Mouse (Mus musculus) CD4-positive naive resting alpha-beta T cell, adult 76 days (primary cell): ENCODE data around the gene Atp6v0a1. TPM values are rescaled to one million over a fixed set of nuclear protein-coding genes. Genes with fewer than 3 reads are reported as not detected.

ENCODE experiments used
- total RNA-seq: library from RNA; stranded (reverse); gene quantifications from one replicate; pipeline ENCODE4 v1.2.4, GENCODE M21; 2023

Atp6v0a1 gene
- 7.9 TPM for total RNA-seq

GRCm38 (mm10) chr11:101009046-101009887, at the start of gene Atp6v0a1:
Gene Atp6v0a1, plus strand, starts transcription at chr11:101009452.

GRCm38 (mm10) chr11:100970557-100970937, 38.7 kb upstream of the Atp6v0a1 start, which contains the start of gene Cavin1:
Gene Cavin1, minus strand, starts transcription at chr11:100970887.

GRCm38 (mm10) chr11:101069391-101070188, 60.3 kb downstream of the Atp6v0a1 start, which contains the start of gene Naglu:
Gene Naglu, plus strand, starts transcription at chr11:101070012.

GRCm38 (mm10) chr11:101078121-101078520, 68.9 kb downstream of the Atp6v0a1 start, which contains the start of gene Hsd17b1:
Gene Hsd17b1, plus strand, starts transcription at chr11:101078411.

GRCm38 (mm10) chr11:101082208-101083082, 73.2 kb downstream of the Atp6v0a1 start, which contains the start of gene Coasy:
Gene Coasy, plus strand, starts transcription at chr11:101082565.

GRCm38 (mm10) chr11:101086756-101087681, 77.8 kb downstream of the Atp6v0a1 start, which contains the start of gene Mlx:
Gene Mlx, plus strand, starts transcription at chr11:101087277.

GRCm38 (mm10) chr11:101095314-101096024, 86.2 kb downstream of the Atp6v0a1 start, which contains the start of gene Psmc3ip:
Gene Psmc3ip, minus strand, starts transcription at chr11:101095436.

Other genes starting within 250 kb of the Atp6v0a1 start
- gene Kcnh4, start 249.5 kb upstream of the Atp6v0a1 start, total RNA-seq = 1.2 TPM
- gene Hcrt, start 246.5 kb upstream of the Atp6v0a1 start, total RNA-seq = not detected
- 5.4 TPM for gene Ghdc, start 238.5 kb upstream of the Atp6v0a1 start, total RNA-seq
- gene Stat5b, start 158.7 kb upstream of the Atp6v0a1 start, total RNA-seq = 172 TPM
- gene Stat5a, start 150.1 kb upstream of the Atp6v0a1 start, total RNA-seq = 194 TPM
- 380 TPM for gene Stat3, start 69.9 kb upstream of the Atp6v0a1 start, total RNA-seq
- 0.15 TPM for gene Cavin1, start 38.6 kb upstream of the Atp6v0a1 start, total RNA-seq
- 10.0 TPM for gene Naglu, start 60.6 kb downstream of the Atp6v0a1 start, total RNA-seq
- not detected for gene Hsd17b1, start 69.0 kb downstream of the Atp6v0a1 start, total RNA-seq
- 11.0 TPM for gene Coasy, start 73.1 kb downstream of the Atp6v0a1 start, total RNA-seq
- 31.3 TPM for gene Mlx, start 77.8 kb downstream of the Atp6v0a1 start, total RNA-seq
- gene Psmc3ip, start 86.0 kb downstream of the Atp6v0a1 start, total RNA-seq = 1.8 TPM
- 78.0 TPM for gene Retreg3, start 110.4 kb downstream of the Atp6v0a1 start, total RNA-seq
- 12.4 TPM for gene Tubg1, start 110.5 kb downstream of the Atp6v0a1 start, total RNA-seq
- gene Tubg2, start 146.5 kb downstream of the Atp6v0a1 start, total RNA-seq = 1.7 TPM
- 0.32 TPM for gene Cntnap1, start 161.1 kb downstream of the Atp6v0a1 start, total RNA-seq
- 0.35 TPM for gene Plekhh3, start 161.9 kb downstream of the Atp6v0a1 start, total RNA-seq
- not detected for gene Ccr10, start 166.0 kb downstream of the Atp6v0a1 start, total RNA-seq
- gene Ezh1, start 217.0 kb downstream of the Atp6v0a1 start, total RNA-seq = 72.5 TPM
- gene Ramp2, start 236.6 kb downstream of the Atp6v0a1 start, total RNA-seq = not detected
- gene Vps25, start 244.3 kb downstream of the Atp6v0a1 start, total RNA-seq = 73.4 TPM